Mouse (Mus musculus): ENCODE data around the gene Flt4. TPM values are rescaled to one million over a fixed set of nuclear protein-coding genes. Genes with fewer than 3 reads are reported as not detected.
A peak's percentile ranks its signal among the peaks of the same experiment; 100 is the strongest.
"Not testable (repeated sequence)": the region's sequence is repeated elsewhere in the genome, so short reads cannot be mapped to it uniquely, and the experiment has no call there.

The Flt4 gene
- polyA plus RNA-seq (2016; fragmentation: Nextera tagmentation; extraction: Ambion mirVana): 2.4 and 2.8 TPM in 2 replicates

DNA sequence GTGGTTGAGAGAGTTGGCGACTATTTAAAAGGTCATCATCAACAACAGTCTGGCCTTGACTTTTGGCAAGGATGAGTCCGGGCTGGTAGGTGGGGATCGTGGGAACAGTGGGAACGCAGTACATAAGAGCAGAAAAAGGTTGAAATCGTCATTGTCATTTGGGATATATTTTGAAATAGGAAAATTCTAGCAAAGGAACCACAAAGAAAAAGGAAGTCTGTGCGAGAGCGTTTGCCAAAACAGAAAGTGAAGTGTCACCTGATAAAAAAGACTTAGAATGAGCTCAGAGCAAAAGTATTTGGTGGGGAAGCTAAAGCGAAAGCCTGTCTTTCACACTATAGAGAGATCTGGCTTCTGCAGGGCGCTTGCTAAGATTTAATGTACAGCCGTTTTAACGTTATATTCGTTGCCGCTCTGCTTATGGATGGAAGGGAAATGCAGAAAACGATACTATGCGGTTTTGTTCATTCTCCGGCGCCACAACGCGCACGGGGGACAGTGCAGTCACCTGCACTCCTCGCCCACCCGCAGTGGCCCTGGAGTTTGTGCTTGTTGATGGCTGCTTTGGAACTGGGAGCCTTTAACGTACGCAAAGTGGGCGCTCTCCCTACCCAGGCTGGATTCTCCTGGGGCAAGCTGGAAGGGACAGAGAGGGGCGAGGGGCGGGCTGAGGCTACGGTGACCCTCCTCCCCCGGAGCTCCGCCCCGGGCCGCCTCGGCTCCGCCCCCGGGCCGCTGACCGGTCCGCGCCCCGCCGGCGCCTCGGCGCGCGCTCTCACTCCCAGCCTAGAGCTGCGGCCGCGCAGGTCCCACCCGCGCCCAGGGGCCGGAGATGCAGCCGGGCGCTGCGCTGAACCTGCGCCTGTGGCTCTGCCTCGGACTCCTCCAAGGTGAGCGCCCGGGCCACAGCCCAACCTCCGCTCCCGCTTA, at the start of gene Flt4:
TSS of gene Flt4 (plus strand) at position 326 of the 930 bp plus-strand sequence.
- H3K4me1 ChIP-seq, H3K27ac ChIP-seq, H3K9me3 ChIP-seq, H3K9ac ChIP-seq, H3K36me3 ChIP-seq: not testable (repeated sequence)
- WGBS: 6% methylated on average over 58 of the region's 61 CpGs
- Histone ChIP-seq H3K27me3 (replicated peaks) (peaks cover 45% of the 10 kb centered on the region), H3K4me2 (replicated peaks) (peak within 1 kb of the TSS; percentile 63), H3K4me3 (peak within 1 kb of the TSS; percentile 39)
- peak; percentile 78 for ATAC-seq (ENCODE audit: low FRiP score, low read depth)

DNA sequence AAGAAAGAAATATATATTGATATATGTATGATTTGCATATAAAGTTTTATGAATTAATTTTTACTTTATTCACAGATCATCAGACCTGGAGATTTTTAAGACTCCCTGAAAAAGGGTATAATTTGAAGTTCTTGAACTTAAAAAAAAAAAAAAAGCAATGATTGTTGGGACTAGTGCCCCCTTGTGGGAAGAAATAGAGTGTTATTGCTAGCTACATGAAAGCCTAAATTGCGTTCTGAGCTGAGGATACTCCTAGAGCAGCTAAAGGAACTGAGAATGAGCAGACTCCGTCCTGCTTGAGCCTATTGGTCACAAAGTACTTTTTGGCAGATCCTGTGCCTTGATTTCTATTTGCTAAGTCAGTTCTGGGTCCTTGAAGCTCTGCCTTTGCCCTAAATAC, 34.0 kb upstream of the Flt4 start:
- 42% methylated on average over 2 of the region's 2 CpGs for WGBS
- not testable (repeated sequence) for ATAC-seq (ENCODE audit: low FRiP score, low read depth)

DNA sequence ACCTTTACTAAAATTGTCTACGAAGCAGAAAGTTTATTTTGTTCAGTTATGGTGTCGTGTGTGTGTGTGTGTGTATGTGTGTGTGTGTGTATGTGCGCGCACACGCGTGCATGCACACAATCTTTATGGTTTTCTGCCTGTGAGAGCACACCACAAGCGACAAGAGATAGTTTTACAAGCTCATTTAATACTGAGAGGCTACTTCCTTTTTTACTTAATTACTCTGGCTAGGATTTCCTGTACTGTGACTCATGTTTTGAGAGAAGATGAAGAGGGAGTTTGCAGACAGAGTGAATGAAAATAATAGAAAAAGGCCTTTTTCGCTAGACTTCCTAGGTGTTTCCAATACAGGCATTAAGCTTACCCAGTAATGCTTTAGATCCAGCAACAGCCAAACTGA, 28.6 kb upstream of the Flt4 start:
- not testable (repeated sequence) for H3K9me3 ChIP-seq; H3K4me3 ChIP-seq; H3K4me2 ChIP-seq (replicated peaks); ATAC-seq (ENCODE audit: low FRiP score, low read depth); H3K27ac ChIP-seq; H3K27me3 ChIP-seq (replicated peaks); H3K36me3 ChIP-seq; H3K4me1 ChIP-seq; H3K9ac ChIP-seq
- 86% methylated on average over 8 of the region's 8 CpGs for WGBS

More for the DNA sequence above, 34.0 kb upstream of the Flt4 start:
- not testable (repeated sequence) for H3K4me2 ChIP-seq (replicated peaks); H3K4me3 ChIP-seq; H3K27ac ChIP-seq; H3K27me3 ChIP-seq (replicated peaks); H3K9ac ChIP-seq; H3K9me3 ChIP-seq; H3K36me3 ChIP-seq; H3K4me1 ChIP-seq

DNA sequence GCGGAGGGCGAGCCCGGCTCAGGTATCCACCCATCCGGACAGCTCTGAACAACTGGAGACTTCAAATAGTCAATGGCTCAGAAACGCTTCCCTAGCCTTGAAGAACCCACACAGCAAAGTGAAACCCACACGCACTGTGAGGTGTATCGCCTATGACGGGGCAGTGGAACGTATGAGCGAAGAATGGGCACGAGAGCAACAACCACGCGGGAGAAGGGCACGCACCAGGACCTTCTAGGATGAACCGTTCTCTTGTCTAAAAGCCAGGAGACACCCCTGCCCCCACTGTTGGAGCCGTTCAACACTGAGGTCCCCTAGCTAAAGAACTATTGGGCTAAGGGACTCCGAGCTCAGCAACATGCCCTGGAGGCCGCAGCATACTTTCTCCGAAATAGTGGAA, 18.9 kb upstream of the Flt4 start:
- Histone ChIP-seq H3K4me1 (no peaks in the 10 kb centered on the region), H3K9me3 (no peaks in the 10 kb centered on the region), H3K4me3 (no peak overlapping the region), H3K36me3 (no peaks in the 10 kb centered on the region), H3K27ac (no peak overlapping the region), H3K9ac (no peak overlapping the region), H3K27me3 (replicated peaks) (no peaks in the 10 kb centered on the region), H3K4me2 (replicated peaks) (no peak overlapping the region)
- WGBS: 93% methylated on average over 19 of the region's 19 CpGs
- ATAC-seq (ENCODE audit: low FRiP score, low read depth): no peak

DNA sequence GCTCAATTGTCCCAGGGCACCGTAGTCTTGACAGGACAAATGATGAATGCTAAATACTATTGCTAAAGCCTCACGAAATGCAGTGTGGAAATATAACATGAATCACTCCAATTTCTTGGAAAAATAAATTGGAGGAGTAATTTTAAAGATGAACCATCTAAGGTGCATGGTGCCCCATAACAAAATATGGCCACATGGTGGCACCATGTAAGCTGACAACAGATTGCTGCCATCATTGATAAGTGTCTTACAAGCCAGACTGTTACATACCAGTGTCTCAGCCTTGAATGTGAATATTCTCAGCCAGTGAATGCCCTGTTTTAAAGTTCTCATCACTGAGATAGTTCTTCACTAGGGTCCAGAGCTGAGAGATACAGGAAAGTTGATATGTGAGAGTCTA, 11.9 kb upstream of the Flt4 start:
- ATAC-seq (ENCODE audit: low FRiP score, low read depth); H3K27ac ChIP-seq: not testable (repeated sequence)

DNA sequence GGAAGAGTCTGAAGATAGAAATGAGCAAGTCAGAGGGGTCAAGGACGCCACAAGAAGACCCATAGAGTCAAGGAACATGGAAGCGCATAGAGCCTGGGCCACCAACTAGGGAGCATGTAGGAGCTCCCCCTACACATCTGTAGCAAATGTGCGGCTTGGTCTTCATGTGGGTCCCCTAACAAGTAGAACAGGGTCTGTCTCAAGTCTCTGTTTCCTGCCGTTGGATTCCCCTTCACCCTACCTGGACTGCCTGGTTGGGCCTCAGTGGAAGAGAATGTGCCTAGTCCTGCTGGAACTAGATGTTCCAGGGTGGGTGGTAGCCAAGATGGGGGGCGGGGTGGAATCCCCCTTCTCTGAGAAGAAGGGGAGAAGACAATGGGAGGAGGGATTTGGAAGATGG, 757 bp upstream of the Flt4 start:
- H3K27ac ChIP-seq; H3K36me3 ChIP-seq; H3K9ac ChIP-seq; H3K4me3 ChIP-seq; H3K4me1 ChIP-seq; H3K4me2 ChIP-seq (replicated peaks); ATAC-seq (ENCODE audit: low FRiP score, low read depth); H3K9me3 ChIP-seq: not testable (repeated sequence)
- H3K27me3 ChIP-seq (replicated peaks): peaks cover 37% of the 10 kb centered on the region
- 81% methylated on average over 5 of the region's 5 CpGs for WGBS

More for the DNA sequence above, 11.9 kb upstream of the Flt4 start:
- not testable (repeated sequence) for H3K27me3 ChIP-seq (replicated peaks); H3K4me2 ChIP-seq (replicated peaks); H3K36me3 ChIP-seq; H3K4me3 ChIP-seq; H3K4me1 ChIP-seq; H3K9me3 ChIP-seq; H3K9ac ChIP-seq
- 60% methylated on average over 2 of the region's 2 CpGs for WGBS

DNA sequence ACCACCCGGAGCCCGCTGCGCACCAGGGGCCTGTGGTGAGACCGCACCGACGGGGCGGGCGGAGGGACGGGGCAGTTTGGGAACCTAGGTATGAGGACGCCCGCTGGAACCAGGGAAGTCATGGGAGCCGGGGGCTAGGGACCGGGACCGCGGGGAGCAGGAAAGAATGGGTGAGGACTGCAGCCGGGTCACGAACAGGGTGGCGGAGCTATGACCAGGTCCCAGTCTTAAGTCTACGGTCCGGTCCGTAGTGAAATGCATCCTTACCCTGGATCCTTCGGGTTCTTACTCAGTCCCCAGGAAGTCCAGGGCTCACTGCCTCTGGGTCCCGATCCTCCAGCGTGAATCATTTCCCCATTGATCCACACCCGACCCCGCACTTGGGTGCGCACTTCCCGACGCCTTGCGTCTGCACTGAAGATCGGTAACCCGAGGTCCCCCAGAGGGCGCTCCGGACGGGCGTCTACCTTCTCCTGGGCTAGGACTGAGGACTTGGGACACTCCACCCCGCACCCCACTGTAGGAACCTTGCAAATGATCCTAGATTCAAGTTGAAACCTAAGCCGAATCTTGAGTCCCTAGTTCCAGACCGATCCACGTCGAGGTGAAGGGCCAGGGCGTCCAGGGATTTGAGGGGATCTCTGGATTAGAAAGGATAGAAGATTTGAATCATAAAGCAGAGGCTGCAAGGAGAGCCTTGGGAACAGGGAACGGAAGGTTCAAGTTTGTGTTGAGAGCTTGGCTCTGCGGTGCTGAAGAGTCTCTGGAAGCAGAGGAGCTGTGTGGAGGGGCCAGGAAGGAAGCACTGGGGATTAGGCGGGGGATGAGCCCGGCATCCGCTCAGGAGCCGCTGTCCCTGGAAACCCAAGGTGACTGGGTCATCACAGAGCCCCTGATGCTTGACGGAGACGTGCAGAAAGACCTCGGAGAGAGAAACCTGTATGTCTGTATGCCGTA, 1.1 kb downstream of the Flt4 start:
- Histone ChIP-seq H3K4me2 (replicated peaks) (peak overlapping the region; percentile 63), H3K27me3 (replicated peaks) (peaks cover 45% of the 10 kb centered on the region), H3K4me3 (peak overlapping the region; percentile 39)
- not testable (repeated sequence) for H3K4me1 ChIP-seq, H3K9me3 ChIP-seq, H3K27ac ChIP-seq, H3K36me3 ChIP-seq, H3K9ac ChIP-seq
- ATAC-seq (ENCODE audit: low FRiP score, low read depth): peak; percentile 29; the same call in 1 of the 2 replicates
- WGBS: 3% methylated on average over 52 of the region's 52 CpGs

DNA sequence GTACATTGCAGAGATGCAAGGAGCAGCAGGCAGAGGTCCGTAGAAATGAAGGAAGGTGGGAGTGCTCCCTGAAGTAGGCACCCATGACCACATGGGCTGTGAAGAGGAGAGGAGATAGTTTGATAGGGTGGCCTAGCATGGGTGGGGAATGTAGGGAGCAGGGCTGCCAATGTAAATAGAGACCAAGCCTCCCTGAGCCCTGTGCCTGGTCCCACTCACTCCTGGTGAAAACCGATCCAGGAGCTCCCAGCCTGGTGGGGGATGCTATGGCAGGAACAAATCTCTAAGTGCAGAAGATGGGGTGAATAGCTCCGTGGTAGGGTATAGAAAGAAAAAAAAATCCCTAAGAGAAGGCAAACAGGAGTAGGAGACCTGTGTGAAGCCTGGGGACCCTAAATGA, 2.3 kb downstream of the Flt4 start:
- ATAC-seq (ENCODE audit: low FRiP score, low read depth); H3K36me3 ChIP-seq; H3K9me3 ChIP-seq; H3K27ac ChIP-seq; H3K4me3 ChIP-seq; H3K9ac ChIP-seq; H3K4me2 ChIP-seq (replicated peaks); H3K4me1 ChIP-seq: not testable (repeated sequence)
- H3K27me3 ChIP-seq (replicated peaks): peaks cover 45% of the 10 kb centered on the region
- WGBS: 23% methylated on average over 3 of the region's 3 CpGs

DNA sequence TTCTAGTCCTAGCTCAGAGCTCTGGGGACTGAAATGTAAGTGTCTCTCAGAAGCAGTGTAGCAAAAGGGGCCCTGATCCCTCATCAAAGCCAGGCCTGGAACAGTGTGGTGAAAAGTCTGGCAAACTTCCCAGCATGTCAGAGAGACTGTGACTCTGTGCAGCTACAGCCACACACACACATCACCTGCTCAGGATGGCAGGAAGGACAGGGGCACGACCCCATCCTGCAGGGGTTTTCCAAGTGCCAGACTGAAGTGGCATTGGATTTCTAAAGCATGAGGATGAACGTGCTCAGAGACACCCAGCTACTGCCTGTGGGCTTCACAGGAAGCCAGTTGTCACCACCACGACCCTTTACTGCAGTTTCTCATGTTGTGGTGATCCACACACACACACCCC, 3.1 kb downstream of the Flt4 start:
- Histone ChIP-seq H3K27ac (no peak overlapping the region), H3K27me3 (replicated peaks) (peaks cover 45% of the 10 kb centered on the region), H3K4me1 (peaks cover 6% of the 10 kb centered on the region; the same call in 1 of the 2 replicates), H3K36me3 (no peaks in the 10 kb centered on the region), H3K4me2 (replicated peaks) (no peak overlapping the region), H3K9ac (no peak overlapping the region), H3K4me3 (no peak overlapping the region), H3K9me3 (no peaks in the 10 kb centered on the region)
- no peak for ATAC-seq (ENCODE audit: low FRiP score, low read depth)
- WGBS: 49% methylated on average over 3 of the region's 3 CpGs

DNA sequence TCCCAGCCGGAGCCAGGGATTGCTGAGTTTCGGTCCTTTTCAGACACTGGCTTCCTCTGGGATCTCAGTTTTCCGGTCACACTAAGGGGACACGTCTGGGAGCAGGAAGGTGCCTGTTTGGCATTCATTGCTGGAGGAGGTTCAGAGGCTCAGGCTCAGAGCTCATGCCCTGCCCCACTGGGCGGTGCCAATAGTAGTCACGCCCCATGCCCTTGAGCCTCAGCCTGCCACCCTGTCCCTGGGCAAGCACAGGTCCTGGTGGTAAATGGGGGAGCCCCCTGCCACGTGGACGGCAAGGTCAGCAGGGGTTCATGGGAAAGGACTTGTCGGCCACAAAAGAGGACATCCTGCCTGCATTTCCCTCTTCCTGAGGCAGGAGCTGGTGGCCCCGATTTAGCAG, 4.3 kb downstream of the Flt4 start:
- Histone ChIP-seq H3K9me3 (no peaks in the 10 kb centered on the region), H3K27ac (no peak overlapping the region), H3K9ac (no peak overlapping the region), H3K4me2 (replicated peaks) (no peak overlapping the region), H3K4me1 (peaks cover 6% of the 10 kb centered on the region; the same call in 1 of the 2 replicates), H3K27me3 (replicated peaks) (peaks cover 40% of the 10 kb centered on the region), H3K4me3 (no peak overlapping the region), H3K36me3 (no peaks in the 10 kb centered on the region)
- no peak for ATAC-seq (ENCODE audit: low FRiP score, low read depth)
- 9% methylated on average over 10 of the region's 10 CpGs for WGBS

DNA sequence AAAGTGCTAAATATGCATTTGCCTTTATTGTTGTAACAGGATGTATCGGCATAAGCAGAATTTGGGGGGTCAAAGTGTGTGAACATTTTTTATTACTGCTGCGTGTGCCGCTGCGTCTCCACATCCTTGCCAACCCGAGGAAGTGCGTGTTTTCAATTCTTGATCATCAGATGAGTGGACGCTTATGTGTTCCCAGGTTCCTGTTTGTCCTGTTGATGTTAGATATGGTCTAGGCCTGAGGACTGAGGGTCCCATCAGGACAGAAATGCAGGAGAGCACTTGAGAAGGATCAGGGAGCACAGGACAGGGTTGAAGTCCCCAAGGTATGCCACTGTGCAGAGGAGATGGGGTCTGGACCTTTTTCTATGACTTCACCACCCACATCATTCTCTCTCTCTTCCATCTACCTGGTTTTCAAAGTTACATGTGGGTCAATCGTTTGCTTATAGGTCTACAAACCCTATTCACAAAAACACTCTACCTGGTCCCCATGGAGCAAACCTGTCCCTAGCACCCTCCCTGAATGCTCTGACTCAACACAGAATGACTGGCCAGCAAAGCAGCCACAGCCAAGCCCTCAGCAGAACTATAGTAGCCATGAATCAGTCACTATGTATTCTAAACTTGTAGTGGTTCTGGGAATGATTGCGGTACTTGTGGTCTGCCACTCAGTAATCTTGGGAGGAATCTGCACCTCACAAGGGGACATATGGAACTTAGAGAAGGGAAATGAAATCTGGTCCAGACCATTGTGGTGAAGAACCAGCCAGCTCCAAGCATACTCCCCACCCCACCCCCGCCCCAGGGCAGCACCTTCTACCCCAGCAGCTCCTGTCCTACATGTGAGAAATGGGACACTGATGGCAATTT, 7.0 kb downstream of the Flt4 start:
- WGBS: 89% methylated on average over 10 of the region's 10 CpGs
- H3K27ac ChIP-seq: no peak overlapping the region
- no peaks in the 10 kb centered on the region for H3K9me3 ChIP-seq
- peaks cover 21% of the 10 kb centered on the region for H3K27me3 ChIP-seq (replicated peaks)
- no peak overlapping the region for H3K4me2 ChIP-seq (replicated peaks)
- no peaks in the 10 kb centered on the region for H3K4me1 ChIP-seq
- no peak overlapping the region for H3K9ac ChIP-seq
- ATAC-seq (ENCODE audit: low FRiP score, low read depth): no peak
- no peak overlapping the region for H3K4me3 ChIP-seq
- no peaks in the 10 kb centered on the region for H3K36me3 ChIP-seq

Measured in neural tube, embryonic 12.5 days (tissue).